Mouse (Mus musculus): ENCODE results near the gene Evi2. TPM values are rescaled to one million over a fixed set of nuclear protein-coding genes. Genes with fewer than 3 reads are reported as not detected.

The Evi2 gene
- 0.09 and 0.10 TPM in 2 replicates for polyA plus RNA-seq (2021; fragmentation: Nextera tagmentation)
- long read RNA-seq, experiment 1, partial matches to known transcripts = 0 of 1 reads
- long read RNA-seq, experiment 1, other reads (novel, unspliced or antisense) = 1 of 1 reads
- long read RNA-seq, experiment 2, partial matches to known transcripts = 1 of 10 reads
- long read RNA-seq, experiment 2, other reads (novel, unspliced or antisense) = 9 of 10 reads

GRCm38 (mm10) chr11:79530333-79530761 lies at the start of gene Evi2, which contains the start of gene Evi2a:
Gene Evi2, minus strand, starts transcription at chr11:79530589.
Gene Evi2a, minus strand, starts transcription at chr11:79530609.

GRCm38 (mm10) chr11:79523560-79524309 lies 6.7 kb downstream of the Evi2 start, which contains the start of gene Evi2b:
Gene Evi2b, minus strand, starts transcription at chr11:79523762.

GRCm38 (mm10) chr11:79503845-79504244 lies 26.5 kb downstream of the Evi2 start, which contains the start of gene Omg:
Gene Omg, minus strand, starts transcription at chr11:79504084.

Other genes with a start within 250 kb of the Evi2 start
- not detected in 2 replicates for gene Gm9964, start 233.7 kb downstream of the Evi2 start, polyA plus RNA-seq (2021; fragmentation: Nextera tagmentation)
- 12.8 and 13.4 TPM in 2 replicates for gene Nf1, start 190.9 kb downstream of the Evi2 start, polyA plus RNA-seq (2021; fragmentation: Nextera tagmentation)
- gene Omg, start 26.5 kb downstream of the Evi2 start, polyA plus RNA-seq (2021; fragmentation: Nextera tagmentation) = 29.4 and 34.9 TPM in 2 replicates
- gene Evi2b, start 6.8 kb downstream of the Evi2 start, polyA plus RNA-seq (2021; fragmentation: Nextera tagmentation) = 0.28 and 0.30 TPM in 2 replicates
- 52.9 and 56.3 TPM in 2 replicates for gene Evi2a, start within 50 bp of the Evi2 start, polyA plus RNA-seq (2021; fragmentation: Nextera tagmentation)
- 14.7 and 18.9 TPM in 2 replicates for gene Rab11fip4, start 60.6 kb upstream of the Evi2 start, polyA plus RNA-seq (2021; fragmentation: Nextera tagmentation)